Mouse (Mus musculus): Measurements from ENCODE around the gene Scp2. TPM values are rescaled to one million over a fixed set of nuclear protein-coding genes. Genes with fewer than 3 reads are reported as not detected.
"Not testable (repeated sequence)": the region's sequence is repeated elsewhere in the genome, so short reads cannot be mapped to it uniquely, and the experiment has no call there.

The Scp2 gene
- total and polyA plus RNA-seq, 2 experiments: 1,138 to 3,000 TPM

GRCm38 (mm10) chr4:108080876-108081275, 63.9 kb downstream of the Scp2 start:
- Histone ChIP-seq H3K9ac (ENCODE audit: low read depth, low read length) (0 out of 2 replicates have a peak overlapping the region, but pooled peaks have one; percentile 37), H3K4me3 (ENCODE audit: insufficient read depth, low read depth, low read length) (no peak overlapping the region), H3K79me2 (ENCODE audit: control insufficient read depth, insufficient read depth, low read length) (no peaks in the 10 kb centered on the region), H3K4me1 (ENCODE audit: control insufficient read depth, insufficient read depth, low read length) (peaks cover 62% of the 10 kb centered on the region), H3K36me3 (ENCODE audit: control insufficient read depth, insufficient read depth, low read length) (peaks cover 78% of the 10 kb centered on the region), H3K27me3 (ENCODE audit: control insufficient read depth, insufficient read depth, low read length) (no peaks in the 10 kb centered on the region), H3K27ac (replicated peaks; ENCODE audit: insufficient read depth, low read depth, low read length) (peak overlapping the region; percentile 59)
- WGBS: 80% methylated on average over 5 of the region's 5 CpGs
- DNase-seq (ENCODE audit: extremely low read depth, low read depth, low spot score): no peak
- TF ChIP-seq POLR2A (IDR thresholded peaks at IDR 0.05; ENCODE audit: extremely low read depth, insufficient read depth, low read length) (no peak), CTCF (IDR thresholded peaks at IDR 0.05; ENCODE audit: low read depth, low read length) (no peak)

- Histone ChIP-seq H3K9ac (ENCODE audit: low read depth, low read length) (0 out of 2 replicates have a peak overlapping the region, but pooled peaks have one; percentile 14), H3K4me3 (ENCODE audit: insufficient read depth, low read depth, low read length) (no peak overlapping the region), H3K79me2 (ENCODE audit: control insufficient read depth, insufficient read depth, low read length) (no peaks in the 10 kb centered on the region), H3K27ac (replicated peaks; ENCODE audit: insufficient read depth, low read depth, low read length) (peak overlapping the region; percentile 93), H3K4me1 (ENCODE audit: control insufficient read depth, insufficient read depth, low read length) (peaks cover 58% of the 10 kb centered on the region), H3K36me3 (ENCODE audit: control insufficient read depth, insufficient read depth, low read length) (peaks cover 73% of the 10 kb centered on the region), H3K27me3 (ENCODE audit: control insufficient read depth, insufficient read depth, low read length) (no peaks in the 10 kb centered on the region)
- WGBS: 21% methylated on average over 2 of the region's 2 CpGs
- DNase-seq (ENCODE audit: extremely low read depth, low read depth, low spot score): peak; percentile 90
- TF ChIP-seq CTCF (IDR thresholded peaks at IDR 0.05; ENCODE audit: low read depth, low read length) (no peak), POLR2A (IDR thresholded peaks at IDR 0.05; ENCODE audit: extremely low read depth, insufficient read depth, low read length) (no peak)
Observed at GRCm38 (mm10) chr4:108079762-108080161, 65.0 kb downstream of the Scp2 start.

- Histone ChIP-seq H3K27ac (replicated peaks; ENCODE audit: insufficient read depth, low read depth, low read length) (peak overlapping the region; percentile 93), H3K4me1 (ENCODE audit: control insufficient read depth, insufficient read depth, low read length) (peaks cover 56% of the 10 kb centered on the region), H3K36me3 (ENCODE audit: control insufficient read depth, insufficient read depth, low read length) (peaks cover 72% of the 10 kb centered on the region)
- not testable (repeated sequence) for H3K79me2 ChIP-seq (ENCODE audit: control insufficient read depth, insufficient read depth, low read length); H3K4me3 ChIP-seq (ENCODE audit: insufficient read depth, low read depth, low read length); H3K9ac ChIP-seq (ENCODE audit: low read depth, low read length); H3K27me3 ChIP-seq (ENCODE audit: control insufficient read depth, insufficient read depth, low read length); DNase-seq (ENCODE audit: extremely low read depth, low read depth, low spot score)
- 78% methylated on average over 15 of the region's 15 CpGs for WGBS
Observed at GRCm38 (mm10) chr4:108079191-108079590, 65.6 kb downstream of the Scp2 start.

DNA sequence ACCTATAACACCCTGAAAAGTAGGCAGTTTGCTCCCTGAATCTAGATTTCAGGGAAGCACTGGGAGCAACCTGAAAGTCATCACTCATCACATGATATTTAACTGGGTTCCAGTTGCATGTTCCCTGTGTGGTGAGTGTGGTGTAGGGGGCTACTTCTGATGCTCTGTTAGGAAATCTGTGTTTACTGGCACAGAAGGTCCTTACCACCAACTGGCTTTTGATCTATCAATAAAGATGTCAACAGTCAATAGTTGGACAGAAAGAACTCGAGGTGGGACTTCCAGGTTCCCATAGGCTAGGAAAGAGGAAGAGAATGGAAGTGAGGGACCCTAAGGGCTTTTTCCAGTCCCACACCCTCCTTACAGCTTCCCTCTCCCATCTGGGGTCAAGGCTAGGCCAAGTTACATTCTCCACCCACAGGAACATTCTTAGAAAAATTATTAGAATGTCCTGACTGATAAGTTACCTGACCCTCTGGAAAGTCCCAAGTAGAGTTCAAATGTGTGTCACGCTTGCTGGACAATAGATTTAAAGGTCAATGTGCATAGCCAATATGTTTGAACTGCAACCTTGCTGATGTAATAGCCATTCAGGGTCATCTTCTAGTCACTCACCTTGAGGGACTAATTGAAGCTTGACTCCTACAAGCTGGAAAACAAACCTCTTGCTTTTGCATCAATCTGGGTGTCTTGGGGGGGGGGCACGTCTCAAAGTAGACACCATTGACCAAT, 67.4 kb downstream of the Scp2 start:
- peak overlapping the region; percentile 85 for H3K27ac ChIP-seq (replicated peaks; ENCODE audit: insufficient read depth, low read depth, low read length)
- no peaks in the 10 kb centered on the region for H3K27me3 ChIP-seq (ENCODE audit: control insufficient read depth, insufficient read depth, low read length)
- TF ChIP-seq CTCF (IDR thresholded peaks at IDR 0.05; ENCODE audit: low read depth, low read length) (no peak), POLR2A (IDR thresholded peaks at IDR 0.05; ENCODE audit: extremely low read depth, insufficient read depth, low read length) (no peak)
- peaks cover 75% of the 10 kb centered on the region for H3K36me3 ChIP-seq (ENCODE audit: control insufficient read depth, insufficient read depth, low read length)
- no peak overlapping the region for H3K4me3 ChIP-seq (ENCODE audit: insufficient read depth, low read depth, low read length)
- no peaks in the 10 kb centered on the region for H3K79me2 ChIP-seq (ENCODE audit: control insufficient read depth, insufficient read depth, low read length)
- 27% methylated on average over 3 of the region's 3 CpGs for WGBS
- DNase-seq (ENCODE audit: extremely low read depth, low read depth, low spot score): peak; percentile 93
- H3K4me1 ChIP-seq (ENCODE audit: control insufficient read depth, insufficient read depth, low read length): peaks cover 50% of the 10 kb centered on the region
- peak overlapping the region; percentile 29; the same call in 1 of the 2 replicates for H3K9ac ChIP-seq (ENCODE audit: low read depth, low read length)

DNA sequence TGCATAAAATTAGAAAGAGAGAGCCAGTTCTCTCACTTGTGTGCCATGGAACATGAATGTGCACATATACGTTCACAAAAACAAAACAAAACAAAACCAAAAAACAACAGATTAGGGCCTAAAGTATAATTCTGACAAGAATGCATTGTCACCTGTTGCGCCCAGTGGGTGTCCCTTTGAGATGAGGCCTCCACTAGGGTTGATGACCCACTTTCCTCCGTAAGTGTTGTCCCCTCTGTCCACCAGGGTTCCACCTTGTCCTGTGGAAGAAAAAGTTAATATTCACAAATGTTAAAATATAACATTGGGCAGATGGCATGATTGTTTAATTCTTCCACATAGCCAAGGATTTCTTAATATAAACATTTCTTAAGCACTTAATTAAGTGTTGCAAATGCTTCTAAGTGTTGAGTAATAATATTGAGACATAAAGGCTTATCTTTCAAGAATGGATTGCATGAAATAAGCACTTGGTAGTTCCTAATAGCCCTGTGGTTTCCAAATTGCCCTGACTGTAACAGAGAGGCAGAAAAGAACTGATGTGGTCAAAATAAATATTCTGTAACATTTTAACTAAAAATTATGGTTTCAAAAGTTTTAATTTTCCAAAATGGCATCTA, 70.5 kb downstream of the Scp2 start:
- TF ChIP-seq POLR2A (IDR thresholded peaks at IDR 0.05; ENCODE audit: extremely low read depth, insufficient read depth, low read length) (no peak), CTCF (IDR thresholded peaks at IDR 0.05; ENCODE audit: low read depth, low read length) (no peak)
- Histone ChIP-seq H3K27ac (replicated peaks; ENCODE audit: insufficient read depth, low read depth, low read length) (peak overlapping the region; percentile 37; the same call in 1 of the 2 replicates), H3K27me3 (ENCODE audit: control insufficient read depth, insufficient read depth, low read length) (no peaks in the 10 kb centered on the region), H3K4me3 (ENCODE audit: insufficient read depth, low read depth, low read length) (no peak overlapping the region), H3K36me3 (ENCODE audit: control insufficient read depth, insufficient read depth, low read length) (peaks cover 72% of the 10 kb centered on the region), H3K9ac (ENCODE audit: low read depth, low read length) (no peak overlapping the region; the same call in 1 of the 2 replicates), H3K79me2 (ENCODE audit: control insufficient read depth, insufficient read depth, low read length) (no peaks in the 10 kb centered on the region; the same call in 1 of the 2 replicates), H3K4me1 (ENCODE audit: control insufficient read depth, insufficient read depth, low read length) (peaks cover 36% of the 10 kb centered on the region)
- no peak for DNase-seq (ENCODE audit: extremely low read depth, low read depth, low spot score)
- WGBS: 60% methylated on average over 3 of the region's 3 CpGs

DNA sequence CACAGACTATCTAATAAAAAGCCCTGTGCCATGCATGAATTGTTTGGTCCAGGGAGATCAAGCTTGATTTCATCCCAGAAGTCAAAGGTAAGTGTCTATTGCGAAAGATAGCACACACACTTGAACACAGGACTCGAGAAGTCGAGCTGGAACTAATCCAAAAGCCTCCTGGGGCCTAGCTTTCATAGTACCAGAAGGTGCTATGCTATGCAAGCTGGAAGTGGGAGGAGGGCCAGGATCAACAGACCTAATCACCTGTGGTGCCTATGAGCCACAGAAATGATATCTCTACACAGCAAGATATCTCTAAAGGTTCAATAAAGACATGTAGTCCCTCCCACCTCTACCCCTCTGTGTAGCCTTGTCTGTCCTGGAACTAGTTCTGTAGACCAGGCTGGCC, 72.7 kb downstream of the Scp2 start:
- H3K4me3 ChIP-seq (ENCODE audit: insufficient read depth, low read depth, low read length): no peak overlapping the region
- no peaks in the 10 kb centered on the region for H3K27me3 ChIP-seq (ENCODE audit: control insufficient read depth, insufficient read depth, low read length)
- peak; percentile 100 for DNase-seq (ENCODE audit: extremely low read depth, low read depth, low spot score)

More for the DNA sequence above, 72.7 kb downstream of the Scp2 start:
- peaks cover 71% of the 10 kb centered on the region for H3K36me3 ChIP-seq (ENCODE audit: control insufficient read depth, insufficient read depth, low read length)
- H3K79me2 ChIP-seq (ENCODE audit: control insufficient read depth, insufficient read depth, low read length): no peaks in the 10 kb centered on the region; the same call in 1 of the 2 replicates
- peak overlapping the region; percentile 68 for H3K27ac ChIP-seq (replicated peaks; ENCODE audit: insufficient read depth, low read depth, low read length)
- TF ChIP-seq CTCF (IDR thresholded peaks at IDR 0.05; ENCODE audit: low read depth, low read length) (no peak), POLR2A (IDR thresholded peaks at IDR 0.05; ENCODE audit: extremely low read depth, insufficient read depth, low read length) (no peak)
- no peak overlapping the region for H3K9ac ChIP-seq (ENCODE audit: low read depth, low read length)
- H3K4me1 ChIP-seq (ENCODE audit: control insufficient read depth, insufficient read depth, low read length): peaks cover 35% of the 10 kb centered on the region
- 17% methylated on average over 3 of the region's 3 CpGs for WGBS
